Mouse (Mus musculus): ENCODE results near the gene Apbb1ip. TPM values are rescaled to one million over a fixed set of nuclear protein-coding genes. Genes with fewer than 3 reads are reported as not detected.

Gene Apbb1ip
- polyA plus RNA-seq (2015; fragmentation: Nextera tagmentation; extraction: Ambion mirVana), result 2.5 and 4.5 TPM in 2 replicates

- peak within 1 kb of the TSS; percentile 83 for H3K4me2 ChIP-seq (ENCODE audit: low read depth, low read length)
- H3K9ac ChIP-seq (ENCODE audit: low read length), result peak within 1 kb of the TSS; percentile 67
- peaks cover 4% of the 10 kb centered on the region for H3K4me1 ChIP-seq (ENCODE audit: control insufficient read depth, insufficient read depth, low read length)
- 31% methylated on average over 9 of the region's 9 CpGs for WGBS
- no peaks in the 10 kb centered on the region for H3K36me3 ChIP-seq (ENCODE audit: control insufficient read depth, insufficient read depth)
- no peaks in the 10 kb centered on the region for H3K27me3 ChIP-seq (ENCODE audit: control insufficient read depth, insufficient read depth, low read length)
- H3K9me3 ChIP-seq (replicated peaks; ENCODE audit: control insufficient read depth, low read length), result no peaks in the 10 kb centered on the region
- peak; percentile 49 for ATAC-seq (replicated peaks; ENCODE audit: extremely low read depth, insufficient read depth, low FRiP score)
- H3K4me3 ChIP-seq (ENCODE audit: low read length), result peak within 1 kb of the TSS; percentile 55
- H3K27ac ChIP-seq (ENCODE audit: low read length), result peak within 1 kb of the TSS; percentile 82
Observed at GRCm38 (mm10) chr2:22773549-22774180, at the start of gene Apbb1ip. TSS of gene Apbb1ip (plus strand) at chr2:22774094.

GRCm38 (mm10) chr2:22727113-22727512 lies 46.8 kb upstream of the Apbb1ip start:
- H3K4me3 ChIP-seq (ENCODE audit: low read length), result no peak overlapping the region
- no peak overlapping the region for H3K27ac ChIP-seq (ENCODE audit: low read length)
- 84% methylated on average over 1 of the region's 1 CpGs for WGBS
- no peaks in the 10 kb centered on the region for H3K4me1 ChIP-seq (ENCODE audit: control insufficient read depth, insufficient read depth, low read length)
- no peaks in the 10 kb centered on the region for H3K36me3 ChIP-seq (ENCODE audit: control insufficient read depth, insufficient read depth)
- no peaks in the 10 kb centered on the region for H3K27me3 ChIP-seq (ENCODE audit: control insufficient read depth, insufficient read depth, low read length)
- no peak overlapping the region for H3K9ac ChIP-seq (ENCODE audit: low read length)
- H3K4me2 ChIP-seq (ENCODE audit: low read depth, low read length), result no peak overlapping the region
- ATAC-seq (replicated peaks; ENCODE audit: extremely low read depth, insufficient read depth, low FRiP score), result no peak
- H3K9me3 ChIP-seq (replicated peaks; ENCODE audit: control insufficient read depth, low read length), result no peaks in the 10 kb centered on the region

- no peak overlapping the region for H3K9ac ChIP-seq (ENCODE audit: low read length)
- 49% methylated on average over 2 of the region's 2 CpGs for WGBS
Observed at GRCm38 (mm10) chr2:22736134-22736533, 37.8 kb upstream of the Apbb1ip start.

GRCm38 (mm10) chr2:22739369-22739768 lies 34.5 kb upstream of the Apbb1ip start:
- WGBS, result 69% methylated on average over 1 of the region's 1 CpGs
- no peaks in the 10 kb centered on the region for H3K9me3 ChIP-seq (replicated peaks; ENCODE audit: control insufficient read depth, low read length)
- no peak overlapping the region for H3K27ac ChIP-seq (ENCODE audit: low read length)
- H3K4me1 ChIP-seq (ENCODE audit: control insufficient read depth, insufficient read depth, low read length), result no peaks in the 10 kb centered on the region
- H3K4me3 ChIP-seq (ENCODE audit: low read length), result no peak overlapping the region
- H3K9ac ChIP-seq (ENCODE audit: low read length), result no peak overlapping the region
- no peaks in the 10 kb centered on the region for H3K27me3 ChIP-seq (ENCODE audit: control insufficient read depth, insufficient read depth, low read length)
- no peaks in the 10 kb centered on the region for H3K36me3 ChIP-seq (ENCODE audit: control insufficient read depth, insufficient read depth)
- no peak overlapping the region for H3K4me2 ChIP-seq (ENCODE audit: low read depth, low read length)
- ATAC-seq (replicated peaks; ENCODE audit: extremely low read depth, insufficient read depth, low FRiP score), result no peak

More at GRCm38 (mm10) chr2:22736134-22736533, 37.8 kb upstream of the Apbb1ip start:
- no peak overlapping the region for H3K4me2 ChIP-seq (ENCODE audit: low read depth, low read length)
- H3K27me3 ChIP-seq (ENCODE audit: control insufficient read depth, insufficient read depth, low read length), result no peaks in the 10 kb centered on the region
- H3K4me3 ChIP-seq (ENCODE audit: low read length), result no peak overlapping the region
- no peaks in the 10 kb centered on the region for H3K4me1 ChIP-seq (ENCODE audit: control insufficient read depth, insufficient read depth, low read length)
- no peaks in the 10 kb centered on the region for H3K9me3 ChIP-seq (replicated peaks; ENCODE audit: control insufficient read depth, low read length)
- H3K27ac ChIP-seq (ENCODE audit: low read length), result no peak overlapping the region
- ATAC-seq (replicated peaks; ENCODE audit: extremely low read depth, insufficient read depth, low FRiP score), result no peak
- no peaks in the 10 kb centered on the region for H3K36me3 ChIP-seq (ENCODE audit: control insufficient read depth, insufficient read depth)

- no peak overlapping the region for H3K4me3 ChIP-seq (ENCODE audit: low read length)
- H3K9ac ChIP-seq (ENCODE audit: low read length), result no peak overlapping the region
- WGBS, result 82% methylated on average over 1 of the region's 1 CpGs
- no peaks in the 10 kb centered on the region for H3K9me3 ChIP-seq (replicated peaks; ENCODE audit: control insufficient read depth, low read length)
- no peaks in the 10 kb centered on the region for H3K4me1 ChIP-seq (ENCODE audit: control insufficient read depth, insufficient read depth, low read length)
- no peak overlapping the region for H3K4me2 ChIP-seq (ENCODE audit: low read depth, low read length)
- no peaks in the 10 kb centered on the region for H3K27me3 ChIP-seq (ENCODE audit: control insufficient read depth, insufficient read depth, low read length)
- H3K36me3 ChIP-seq (ENCODE audit: control insufficient read depth, insufficient read depth), result no peaks in the 10 kb centered on the region
- ATAC-seq (replicated peaks; ENCODE audit: extremely low read depth, insufficient read depth, low FRiP score), result no peak
- no peak overlapping the region for H3K27ac ChIP-seq (ENCODE audit: low read length)
Observed at GRCm38 (mm10) chr2:22740441-22740840, 33.5 kb upstream of the Apbb1ip start.

GRCm38 (mm10) chr2:22741222-22741621 lies 32.7 kb upstream of the Apbb1ip start:
- Histone ChIP-seq H3K4me3 (ENCODE audit: low read length) (no peak overlapping the region), H3K27me3 (ENCODE audit: control insufficient read depth, insufficient read depth, low read length) (no peaks in the 10 kb centered on the region), H3K9me3 (replicated peaks; ENCODE audit: control insufficient read depth, low read length) (no peaks in the 10 kb centered on the region), H3K9ac (ENCODE audit: low read length) (no peak overlapping the region), H3K4me1 (ENCODE audit: control insufficient read depth, insufficient read depth, low read length) (no peaks in the 10 kb centered on the region), H3K4me2 (ENCODE audit: low read depth, low read length) (no peak overlapping the region), H3K36me3 (ENCODE audit: control insufficient read depth, insufficient read depth) (no peaks in the 10 kb centered on the region), H3K27ac (ENCODE audit: low read length) (no peak overlapping the region)
- no peak for ATAC-seq (replicated peaks; ENCODE audit: extremely low read depth, insufficient read depth, low FRiP score)
- 64% methylated on average over 3 of the region's 3 CpGs for WGBS

- H3K9me3 ChIP-seq (replicated peaks; ENCODE audit: control insufficient read depth, low read length), result no peaks in the 10 kb centered on the region
- H3K4me2 ChIP-seq (ENCODE audit: low read depth, low read length), result no peak overlapping the region
- H3K9ac ChIP-seq (ENCODE audit: low read length), result no peak overlapping the region
- no peak overlapping the region for H3K4me3 ChIP-seq (ENCODE audit: low read length)
- H3K36me3 ChIP-seq (ENCODE audit: control insufficient read depth, insufficient read depth), result no peaks in the 10 kb centered on the region
- ATAC-seq (replicated peaks; ENCODE audit: extremely low read depth, insufficient read depth, low FRiP score), result no peak
- no peak overlapping the region for H3K27ac ChIP-seq (ENCODE audit: low read length)
- WGBS, result 2% methylated on average over 31 of the region's 38 CpGs
- no peaks in the 10 kb centered on the region for H3K27me3 ChIP-seq (ENCODE audit: control insufficient read depth, insufficient read depth, low read length)
- no peaks in the 10 kb centered on the region for H3K4me1 ChIP-seq (ENCODE audit: control insufficient read depth, insufficient read depth, low read length)
Observed at GRCm38 (mm10) chr2:22744121-22744761, 29.7 kb upstream of the Apbb1ip start.

GRCm38 (mm10) chr2:22744876-22745275 lies 29.0 kb upstream of the Apbb1ip start:
- H3K4me3 ChIP-seq (ENCODE audit: low read length), result no peak overlapping the region
- WGBS, result 6% methylated on average over 19 of the region's 19 CpGs
- ATAC-seq (replicated peaks; ENCODE audit: extremely low read depth, insufficient read depth, low FRiP score), result no peak
- no peaks in the 10 kb centered on the region for H3K4me1 ChIP-seq (ENCODE audit: control insufficient read depth, insufficient read depth, low read length)
- no peaks in the 10 kb centered on the region for H3K9me3 ChIP-seq (replicated peaks; ENCODE audit: control insufficient read depth, low read length)
- no peaks in the 10 kb centered on the region for H3K27me3 ChIP-seq (ENCODE audit: control insufficient read depth, insufficient read depth, low read length)
- no peaks in the 10 kb centered on the region for H3K36me3 ChIP-seq (ENCODE audit: control insufficient read depth, insufficient read depth)
- no peak overlapping the region for H3K27ac ChIP-seq (ENCODE audit: low read length)
- no peak overlapping the region for H3K4me2 ChIP-seq (ENCODE audit: low read depth, low read length)
- no peak overlapping the region for H3K9ac ChIP-seq (ENCODE audit: low read length)

GRCm38 (mm10) chr2:22746785-22747184 lies 27.1 kb upstream of the Apbb1ip start:
- Histone ChIP-seq H3K36me3 (ENCODE audit: control insufficient read depth, insufficient read depth) (no peaks in the 10 kb centered on the region), H3K27me3 (ENCODE audit: control insufficient read depth, insufficient read depth, low read length) (no peaks in the 10 kb centered on the region), H3K4me3 (ENCODE audit: low read length) (no peak overlapping the region), H3K9ac (ENCODE audit: low read length) (no peak overlapping the region), H3K27ac (ENCODE audit: low read length) (no peak overlapping the region), H3K9me3 (replicated peaks; ENCODE audit: control insufficient read depth, low read length) (no peaks in the 10 kb centered on the region), H3K4me1 (ENCODE audit: control insufficient read depth, insufficient read depth, low read length) (no peaks in the 10 kb centered on the region), H3K4me2 (ENCODE audit: low read depth, low read length) (no peak overlapping the region)
- no peak for ATAC-seq (replicated peaks; ENCODE audit: extremely low read depth, insufficient read depth, low FRiP score)

All from heart, embryonic 16.5 days (tissue).